26 mouse cellular contexts compared by ENCODE assay signal in genomic region chr12:41182856-41183255, GRCm38 (mm10).
DNase-seq lines count a peak whose midpoint lies in the region; ATAC-seq and TF ChIP-seq lines count a peak whose summit lies in the region.
"Had no signal": no experiment of that assay in that cellular context is flagged by ENCODE, and none has a peak within 500 bp of the region (broad histone marks: within the 10 kb centered on the region; RNA-seq: fewer than 3 reads in every experiment).

No protein-coding gene starts in this region.

- H3K9me3 ChIP-seq in lung, embryonic 14.5 days (ENCODE audit: low read depth, low read length): no peaks in the 10 kb centered on the region
- no peaks in the 10 kb centered on the region for H3K9me3 ChIP-seq in forebrain, embryonic 14.5 days (replicated peaks; ENCODE audit: control insufficient read depth, low read length)
- H3K9me3 ChIP-seq: forebrain, embryonic 10.5 days; forebrain, embryonic 13.5 days; heart, embryonic 10.5 days; heart, embryonic 13.5 days; hindbrain, embryonic 13.5 days had no signal

- H3K4me3 ChIP-seq in lung, embryonic 14.5 days (ENCODE audit: low read depth, low read length): no peak overlapping the region
- H3K4me3 ChIP-seq in forebrain, embryonic 14.5 days (ENCODE audit: low read depth, low read length): no peak overlapping the region
- H3K4me3 ChIP-seq: forebrain, embryonic 10.5 days; forebrain, embryonic 13.5 days; gastrocnemius, adult 2 months; heart, adult 2 months; heart, embryonic 10.5 days; heart, embryonic 13.5 days; hindbrain, embryonic 13.5 days had no signal

- peak; percentile 21 for DNase-seq in lung, embryonic 14.5 days
- DNase-seq in lung, adult 18-20 months: no peak
- no peak for DNase-seq in forebrain, embryonic 14.5 days (ENCODE audit: low spot score)
- DNase-seq in kidney, postnatal 4 days: no peak
- no peak for DNase-seq in gastrocnemius, postnatal 4 days (ENCODE audit: low spot score in 2 of 2)
- DNase-seq: adrenal gland, adult 8-10 months; adrenal gland, postnatal 25 days; cerebellum, adult 11-12 months; cerebellum, adult 8-10 months; cerebellum, postnatal 10 days; cerebellum, postnatal 36 days; forebrain, postnatal 0 days; gastrocnemius, adult 2 months; gastrocnemius, postnatal 14 days; heart, adult 2 months; heart, postnatal 14 days; heart, postnatal 4 days had no signal

- H3K27ac ChIP-seq in lung, embryonic 14.5 days (ENCODE audit: low read depth): no peak overlapping the region
- no peak overlapping the region for H3K27ac ChIP-seq in forebrain, embryonic 14.5 days (ENCODE audit: low read depth, low read length)
- H3K27ac ChIP-seq: forebrain, embryonic 10.5 days; forebrain, embryonic 13.5 days; gastrocnemius, adult 2 months; heart, adult 2 months; heart, embryonic 10.5 days; heart, embryonic 13.5 days; hindbrain, embryonic 13.5 days had no signal

- H3K4me2 ChIP-seq in lung, embryonic 14.5 days: no peak overlapping the region
- no peak overlapping the region for H3K4me2 ChIP-seq in forebrain, embryonic 14.5 days (ENCODE audit: low read length)
- H3K4me2 ChIP-seq: forebrain, embryonic 13.5 days; heart, embryonic 13.5 days; hindbrain, embryonic 13.5 days had no signal

- no peak for ATAC-seq in lung, embryonic 14.5 days (ENCODE audit: insufficient read depth)
- ATAC-seq in hematopoietic stem cell, adult 5-6 weeks (replicated peaks in 1 of 2; ENCODE audit: insufficient read depth in 1 of 2, low FRiP score in 2 of 2, low TSS enrichment in 1 of 2, low read depth in 1 of 2, poor library complexity in 2 of 2, severe bottlenecking in 2 of 2): peak; percentile 81 to 93
- ATAC-seq in neutrophil, adult 5-6 weeks (ENCODE audit: extremely low read depth, insufficient number of reproducible peaks, low FRiP score, poor library complexity, severe bottlenecking): peak; percentile 23; the same call in 1 of the 2 replicates
- no peak for ATAC-seq in forebrain, embryonic 14.5 days
- ATAC-seq: CD4-positive, CD25-positive, alpha-beta regulatory T cell, adult 4 months; forebrain, embryonic 13.5 days; forebrain, postnatal 0 days; hindbrain, embryonic 16.5 days had no signal

- H3K9ac ChIP-seq in lung, embryonic 14.5 days: no peak overlapping the region
- no peak overlapping the region for H3K9ac ChIP-seq in forebrain, embryonic 14.5 days (ENCODE audit: low read length)
- H3K9ac ChIP-seq: forebrain, embryonic 13.5 days; forebrain, postnatal 0 days; heart, embryonic 13.5 days; hindbrain, embryonic 13.5 days had no signal

- TF ChIP-seq CTCF in lung, embryonic 14.5 days (IDR thresholded peaks at IDR 0.05; ENCODE audit: low read depth): no peak

- H3K36me3 ChIP-seq in lung, embryonic 14.5 days (ENCODE audit: insufficient read depth): no peaks in the 10 kb centered on the region
- no peaks in the 10 kb centered on the region for H3K36me3 ChIP-seq in forebrain, embryonic 14.5 days (ENCODE audit: control insufficient read depth, insufficient read depth, low read length)
- H3K36me3 ChIP-seq: forebrain, embryonic 10.5 days; heart, embryonic 10.5 days; heart, embryonic 13.5 days; hindbrain, embryonic 13.5 days had no signal

- no peaks in the 10 kb centered on the region for H3K4me1 ChIP-seq in lung, embryonic 14.5 days (ENCODE audit: insufficient read depth)
- H3K4me1 ChIP-seq in forebrain, embryonic 14.5 days (ENCODE audit: control insufficient read depth, insufficient read depth, low read length): no peaks in the 10 kb centered on the region
- H3K4me1 ChIP-seq: forebrain, embryonic 13.5 days; heart, embryonic 10.5 days; heart, embryonic 13.5 days; hindbrain, embryonic 13.5 days had no signal

- H3K27me3 ChIP-seq in lung, embryonic 14.5 days (ENCODE audit: insufficient read depth, low read length): no peaks in the 10 kb centered on the region
- no peaks in the 10 kb centered on the region for H3K27me3 ChIP-seq in forebrain, embryonic 14.5 days (replicated peaks; ENCODE audit: control insufficient read depth, insufficient read depth, low read length)
- H3K27me3 ChIP-seq: forebrain, embryonic 13.5 days; heart, embryonic 13.5 days; hindbrain, embryonic 13.5 days had no signal

Comparison
In these comparisons a context has a peak if more than half of its experiments do, and no peak if none do; other contexts are left out.
1. ATAC-seq: peak in hematopoietic stem cell, adult 5-6 weeks (2 of 2) and neutrophil, adult 5-6 weeks (single experiment); none in lung, embryonic 14.5 days (single experiment) and forebrain, embryonic 14.5 days (single experiment).